Mouse (Mus musculus): Measurements from ENCODE around the gene Cct2. TPM values are rescaled to one million over a fixed set of nuclear protein-coding genes. Genes with fewer than 3 reads are reported as not detected.

Cct2 gene
- 143 TPM for polyA plus RNA-seq (2014; fragmentation: Illumina TruSeq; extraction: RNeasy Lipid Tissue Mini Kit (QIAGEN cat#74804); ENCODE audit: low read depth, low replicate concordance)

DNA sequence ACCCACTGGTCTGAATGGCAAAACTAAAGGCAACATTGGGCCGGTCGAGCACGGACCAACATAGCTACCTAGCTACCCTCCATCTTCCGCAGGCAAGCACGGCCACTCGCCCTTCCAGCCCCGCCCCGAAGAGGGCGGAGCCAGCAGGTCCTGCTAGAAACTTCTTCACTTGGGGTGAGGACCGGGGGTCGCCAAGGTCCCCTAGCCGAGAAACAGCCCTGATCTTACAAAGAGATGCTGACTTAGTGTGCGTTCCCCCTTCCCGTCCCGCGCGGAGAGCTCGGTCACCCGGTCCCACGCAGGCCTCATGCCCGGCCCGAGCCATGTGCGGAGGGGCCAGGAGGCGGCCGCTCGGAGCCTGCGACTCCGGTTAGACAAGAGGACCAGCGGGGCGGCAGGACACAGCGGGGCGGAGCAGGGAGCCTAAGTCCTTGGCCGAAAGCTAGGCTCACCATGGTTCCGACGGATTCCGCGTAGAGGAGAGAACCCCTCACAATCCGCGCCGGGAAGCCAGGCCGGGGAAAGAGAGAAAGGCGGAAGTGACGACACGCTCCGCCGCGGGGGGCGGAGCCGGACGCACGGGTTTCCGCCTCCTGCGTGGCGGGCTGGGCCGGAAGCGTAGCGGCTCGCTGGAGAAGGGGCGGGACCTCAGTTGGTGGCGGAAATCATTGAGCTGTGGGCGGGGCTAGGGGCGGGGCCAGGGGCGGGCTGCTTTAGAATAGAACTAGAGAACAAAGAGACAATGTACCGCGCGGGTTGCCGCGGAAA is at the start of gene Cct2:
Cct2 (minus strand) TSS at position 561 of the 768 bp plus-strand sequence.

GRCm38 (mm10) chr10:117045175-117046056 is 18.2 kb downstream of the Cct2 start, which contains the start of gene Lrrc10:
Gene Lrrc10 (plus strand): TSS chr10:117045341.

Other genes with a start within 250 kb of the Cct2 start
- gene Myrfl, start 166.9 kb downstream of the Cct2 start, polyA plus RNA-seq (2014; fragmentation: Illumina TruSeq; extraction: RNeasy Lipid Tissue Mini Kit (QIAGEN cat#74804); ENCODE audit: low read depth, low replicate concordance), result 1.5 TPM
- 74.9 TPM for gene Rab3ip, start 113.0 kb downstream of the Cct2 start, polyA plus RNA-seq (2014; fragmentation: Illumina TruSeq; extraction: RNeasy Lipid Tissue Mini Kit (QIAGEN cat#74804); ENCODE audit: low read depth, low replicate concordance)
- gene Gm10271, start 91.2 kb downstream of the Cct2 start, polyA plus RNA-seq (2014; fragmentation: Illumina TruSeq; extraction: RNeasy Lipid Tissue Mini Kit (QIAGEN cat#74804); ENCODE audit: low read depth, low replicate concordance), result not detected
- gene Best3, start 77.5 kb downstream of the Cct2 start, polyA plus RNA-seq (2014; fragmentation: Illumina TruSeq; extraction: RNeasy Lipid Tissue Mini Kit (QIAGEN cat#74804); ENCODE audit: low read depth, low replicate concordance), result 4.6 TPM
- gene Lrrc10, start 18.5 kb downstream of the Cct2 start, polyA plus RNA-seq (2014; fragmentation: Illumina TruSeq; extraction: RNeasy Lipid Tissue Mini Kit (QIAGEN cat#74804); ENCODE audit: low read depth, low replicate concordance), result 181 TPM
- 17.4 TPM for gene Frs2, start 84.7 kb upstream of the Cct2 start, polyA plus RNA-seq (2014; fragmentation: Illumina TruSeq; extraction: RNeasy Lipid Tissue Mini Kit (QIAGEN cat#74804); ENCODE audit: low read depth, low replicate concordance)
- 27.4 TPM for gene Yeats4, start 160.7 kb upstream of the Cct2 start, polyA plus RNA-seq (2014; fragmentation: Illumina TruSeq; extraction: RNeasy Lipid Tissue Mini Kit (QIAGEN cat#74804); ENCODE audit: low read depth, low replicate concordance)
- not detected for gene 9530003J23Rik, start 174.9 kb upstream of the Cct2 start, polyA plus RNA-seq (2014; fragmentation: Illumina TruSeq; extraction: RNeasy Lipid Tissue Mini Kit (QIAGEN cat#74804); ENCODE audit: low read depth, low replicate concordance)
- gene Lyz2, start 218.5 kb upstream of the Cct2 start, polyA plus RNA-seq (2014; fragmentation: Illumina TruSeq; extraction: RNeasy Lipid Tissue Mini Kit (QIAGEN cat#74804); ENCODE audit: low read depth, low replicate concordance), result 250 TPM
- 3.1 TPM for gene Lyz1, start 229.1 kb upstream of the Cct2 start, polyA plus RNA-seq (2014; fragmentation: Illumina TruSeq; extraction: RNeasy Lipid Tissue Mini Kit (QIAGEN cat#74804); ENCODE audit: low read depth, low replicate concordance)